Mouse (Mus musculus) heart, adult 9 months (tissue): ENCODE measurements at regions not wholly inside any gene's neighbourhood (a gene's known extent, or its start where the extent isn't known, plus 50 kb on each side); places are given as distances from the start of the nearest gene placed in this dataset.
"Not testable (repeated sequence)": the region's sequence is repeated elsewhere in the genome, so short reads cannot be mapped to it uniquely, and the experiment has no call there.

Experiments
- DNase-seq, 2 experiments: peaks; one replicate each; pipeline ENCODE4 v3.0.0; 2022; ENCODE audit warnings: low spot score in 2 of 2

DNA sequence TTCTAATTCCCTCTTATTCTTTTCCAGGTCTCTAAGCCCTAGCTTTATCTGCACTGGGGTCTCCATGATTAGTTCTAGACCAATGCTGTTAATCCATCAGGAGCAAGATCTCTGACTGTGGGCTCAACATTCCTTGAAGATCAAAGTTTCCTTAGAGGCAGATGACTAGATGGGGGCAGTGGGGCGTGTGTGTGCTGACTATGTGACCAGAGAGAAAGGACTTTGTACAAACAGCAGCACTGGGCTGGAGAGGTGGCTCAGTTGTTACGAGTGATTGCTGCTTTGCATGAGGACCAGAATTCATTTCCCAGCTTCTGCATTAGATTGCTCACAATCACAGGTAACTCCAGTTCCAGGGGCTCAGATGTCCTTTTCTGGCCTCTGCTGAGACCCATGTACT, 250.1 kb upstream of the Zfp930 start:
- DNase-seq, result no peak

DNA sequence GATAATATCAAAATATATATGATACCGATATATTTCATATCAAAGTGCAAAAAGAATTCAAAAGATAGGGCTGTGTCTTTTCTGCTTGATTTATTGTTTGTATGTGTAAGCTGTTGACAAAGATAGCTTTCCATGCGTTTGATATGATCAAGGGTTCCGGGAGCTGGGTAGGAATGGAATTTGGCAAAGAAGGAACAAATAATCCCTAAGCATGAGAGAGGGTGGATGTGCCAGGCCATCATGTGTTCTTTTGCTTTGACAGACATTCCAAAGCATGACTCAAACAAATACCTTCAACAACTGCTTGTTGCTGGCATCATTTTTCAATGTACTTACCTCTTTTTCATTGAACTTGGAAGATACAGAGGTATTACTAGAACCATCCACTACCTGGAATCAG, 246.9 kb upstream of the Zfp930 start:
- DNase-seq, result no peak

DNA sequence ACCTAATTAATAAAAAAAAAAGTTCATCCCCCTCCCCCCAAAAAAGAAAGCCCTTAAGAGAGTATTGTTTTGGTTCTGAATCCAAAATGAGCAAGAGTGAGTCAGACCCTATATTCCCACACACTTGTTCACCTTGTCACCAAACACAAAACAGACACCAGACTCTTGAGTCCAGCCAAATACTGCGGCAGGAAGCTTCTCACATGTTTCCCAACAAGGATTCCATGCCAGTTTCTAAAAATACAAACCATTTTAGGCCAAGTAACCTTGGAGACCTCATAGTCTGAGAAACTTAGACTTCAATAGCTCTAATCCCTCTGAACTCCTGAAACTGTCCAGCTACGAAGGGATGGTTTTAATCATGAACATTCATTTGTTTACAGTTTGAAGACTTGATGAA, 233.1 kb upstream of the Zfp930 start:
- peak; percentile 78 to 84 for DNase-seq

DNA sequence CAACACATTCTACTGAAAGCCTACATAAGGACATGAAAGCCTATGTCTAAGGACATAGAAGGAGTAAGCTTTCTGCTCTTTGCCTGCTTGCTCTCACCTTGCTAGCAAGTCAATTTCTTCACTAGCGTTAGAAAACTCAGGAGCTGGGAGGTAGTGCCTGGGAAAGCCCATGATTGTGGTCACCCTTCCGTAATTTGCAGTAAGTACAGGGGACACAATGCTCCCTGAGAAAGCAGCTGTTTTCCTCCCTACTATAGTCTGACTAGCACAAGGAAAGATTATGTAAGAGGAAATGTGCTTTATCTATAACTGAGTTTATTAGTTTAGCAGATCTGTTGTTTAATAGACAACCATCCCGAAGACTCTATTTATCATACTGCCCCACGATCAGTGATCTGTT, 231.7 kb upstream of the Zfp930 start:
- peak in 1 of 2 experiments; percentile 81 for DNase-seq

DNA sequence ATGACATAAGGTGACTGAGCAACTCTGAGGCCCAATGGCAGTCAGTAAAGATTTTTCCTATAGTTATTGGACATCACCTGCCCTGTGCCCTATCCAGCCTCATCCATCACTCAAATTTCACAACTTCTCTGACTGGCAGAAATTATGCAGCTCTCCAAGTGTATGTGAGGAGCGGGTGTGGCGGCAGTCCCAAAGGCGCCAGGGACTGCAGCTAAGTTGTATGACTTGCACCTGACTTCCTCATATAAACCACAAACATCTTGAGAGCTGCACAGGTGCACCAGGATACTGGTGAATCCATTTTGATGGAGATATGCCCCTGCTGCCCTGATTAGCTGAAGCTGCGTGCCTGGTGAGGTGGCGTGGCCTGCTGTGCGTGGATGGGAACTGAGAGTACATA, 225.7 kb upstream of the Zfp930 start:
- DNase-seq, result not testable (repeated sequence)

DNA sequence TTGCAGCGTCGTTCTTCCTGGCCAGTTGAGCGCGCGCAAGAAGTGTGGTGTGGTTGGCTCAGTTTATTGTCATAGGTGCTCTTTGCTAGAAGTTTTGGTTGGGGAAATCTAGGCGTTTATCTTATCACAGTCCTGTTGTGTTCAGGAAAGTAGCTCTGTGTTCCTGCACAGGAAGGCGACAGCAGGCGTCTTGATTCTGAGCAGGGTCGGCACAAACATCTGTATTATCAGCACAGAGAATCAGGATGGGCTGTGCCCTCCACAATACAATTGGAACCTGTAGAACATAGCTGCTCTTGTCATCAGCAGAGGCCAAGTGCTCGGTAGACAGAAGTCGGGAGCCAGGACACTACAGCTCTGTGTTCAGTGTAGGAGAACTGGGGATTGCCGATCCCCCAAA, 225.1 kb upstream of the Zfp930 start:
- DNase-seq, result peak; percentile 58 to 83

DNA sequence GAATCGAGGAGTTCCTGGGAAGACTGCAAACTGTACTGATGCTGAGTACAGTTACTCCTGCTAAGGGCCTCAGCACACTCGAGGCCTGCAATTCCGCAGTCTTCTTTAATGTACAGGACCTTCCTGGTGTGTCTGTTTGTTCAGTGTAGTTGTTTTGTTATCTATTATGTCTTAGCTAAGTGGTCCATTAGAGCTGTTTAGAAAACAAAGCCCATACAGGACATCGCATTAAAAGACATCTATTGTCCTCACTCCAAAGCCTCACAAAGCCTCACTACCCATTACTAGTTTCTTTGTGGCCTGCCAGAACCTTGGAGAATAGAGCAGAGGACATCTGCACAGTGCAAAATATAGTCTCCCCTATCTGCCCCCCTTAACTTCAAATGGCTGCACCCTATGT, 224.4 kb upstream of the Zfp930 start:
- DNase-seq, result no peak

DNA sequence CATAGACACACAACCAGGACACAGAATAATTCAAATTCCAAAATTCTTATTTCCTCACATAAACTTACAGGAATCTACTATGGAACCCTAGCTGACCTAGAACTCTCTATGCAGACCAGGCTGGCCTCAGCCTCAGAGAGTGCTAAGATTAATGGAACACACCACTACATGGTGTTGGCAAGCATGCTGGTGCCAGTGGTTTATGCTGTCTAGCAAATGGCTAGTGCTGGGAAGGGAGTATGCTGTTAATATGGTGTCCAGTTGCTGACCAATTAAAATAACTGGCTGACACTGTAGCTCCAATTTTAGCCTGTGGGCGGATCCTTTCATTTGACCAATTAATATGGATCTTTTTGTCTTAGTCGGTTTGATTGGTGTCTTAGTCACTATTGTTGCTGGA, 222.4 kb upstream of the Zfp930 start:
- DNase-seq, result no peak
